Comparison of ENCODE assay signal across 9 mouse cellular contexts in genomic region chr10:58383761-58384160, GRCm38 (mm10).
DNase-seq lines count a peak whose midpoint lies in the region; ATAC-seq and TF ChIP-seq lines count a peak whose summit lies in the region.
"Had no signal": no experiment of that assay in that cellular context is flagged by ENCODE, and none has a peak within 500 bp of the region (broad histone marks: within the 10 kb centered on the region; RNA-seq: fewer than 3 reads in every experiment).

No protein-coding gene starts in this region.

- no peaks in the 10 kb centered on the region for H3K9me3 ChIP-seq in intestine, embryonic 14.5 days (ENCODE audit: control insufficient read depth, low read length)
- no peaks in the 10 kb centered on the region for H3K9me3 ChIP-seq in intestine, postnatal 0 days (ENCODE audit: control insufficient read depth)

- H3K4me2 ChIP-seq in intestine, embryonic 14.5 days (ENCODE audit: low read length): no peak overlapping the region
- no peak overlapping the region for H3K4me2 ChIP-seq in intestine, postnatal 0 days (replicated peaks; ENCODE audit: low read depth)

- peak overlapping the region; percentile 86 for H3K27ac ChIP-seq in intestine, embryonic 14.5 days (ENCODE audit: low read depth)
- no peak overlapping the region for H3K27ac ChIP-seq in intestine, postnatal 0 days (ENCODE audit: low read depth, low read length)
- peak overlapping the region; percentile 95 for H3K27ac ChIP-seq in cerebellum, adult 2 months (ENCODE audit: insufficient read depth, low read length)
- peak overlapping the region; percentile 62 for H3K27ac ChIP-seq in macrophage

- ATAC-seq in intestine, embryonic 14.5 days (replicated peaks; ENCODE audit: low FRiP score, low TSS enrichment, low read depth): no peak
- no peak for ATAC-seq in intestine, postnatal 0 days

- H3K4me1 ChIP-seq in intestine, embryonic 14.5 days (replicated peaks; ENCODE audit: control insufficient read depth, insufficient read depth, low read length): peaks cover 27% of the 10 kb centered on the region
- H3K4me1 ChIP-seq in intestine, postnatal 0 days (replicated peaks; ENCODE audit: control insufficient read depth, insufficient read depth, low read length): no peaks in the 10 kb centered on the region
- peaks cover 38% of the 10 kb centered on the region; the same call in 1 of the 2 replicates for H3K4me1 ChIP-seq in cerebellum, adult 2 months (ENCODE audit: control insufficient read depth, insufficient read depth, low read length)

- H3K9ac ChIP-seq in intestine, embryonic 14.5 days (ENCODE audit: low read length): no peak overlapping the region
- no peak overlapping the region for H3K9ac ChIP-seq in intestine, postnatal 0 days (ENCODE audit: low read depth, low read length)

- 57% methylated on average over 2 of the region's 2 CpGs for WGBS in intestine, embryonic 14.5 days
- WGBS in intestine, postnatal 0 days: 78% methylated on average over 2 of the region's 2 CpGs
- 8% methylated on average over 2 of the region's 2 CpGs for WGBS in cerebellum, adult 2 months
- 85% methylated on average over 2 of the region's 2 CpGs for WGBS in macrophage (ENCODE audit: missing documents)

- TF ChIP-seq POLR2A in cerebellum, adult 2 months (IDR thresholded peaks at IDR 0.05; ENCODE audit: borderline replicate concordance, insufficient read depth, low read length): no peak

- H3K27me3 ChIP-seq in intestine, embryonic 14.5 days (replicated peaks; ENCODE audit: control insufficient read depth, insufficient read depth, low read length): no peaks in the 10 kb centered on the region
- H3K27me3 ChIP-seq in intestine, postnatal 0 days (replicated peaks; ENCODE audit: control insufficient read depth, insufficient read depth, low read length): no peaks in the 10 kb centered on the region
- H3K27me3 ChIP-seq in cerebellum, adult 2 months (ENCODE audit: control insufficient read depth, insufficient read depth, low read length): no peaks in the 10 kb centered on the region
- H3K27me3 ChIP-seq: Patski had no signal

- no peaks in the 10 kb centered on the region for H3K36me3 ChIP-seq in intestine, embryonic 14.5 days (ENCODE audit: control insufficient read depth, insufficient read depth, low read length)
- no peaks in the 10 kb centered on the region for H3K36me3 ChIP-seq in intestine, postnatal 0 days (ENCODE audit: control insufficient read depth, insufficient read depth)
- no peaks in the 10 kb centered on the region for H3K36me3 ChIP-seq in macrophage (ENCODE audit: inconsistent target)

- peak; percentile 47 for DNase-seq in intestine, embryonic 14.5 days (ENCODE audit: low spot score)
- peak; percentile 90 for DNase-seq in brain, adult 2 months (ENCODE audit: low read depth, low spot score)
- peak; percentile 69 to 80 for DNase-seq in cerebellum, adult 2 months
- DNase-seq in layer of hippocampus, postnatal 10 days (ENCODE audit: low spot score in 2 of 2): no peak
- no peak for DNase-seq in kidney, postnatal 4 days
- DNase-seq: liver had no signal

- no peak for TF ChIP-seq CTCF in intestine, postnatal 0 days (IDR thresholded peaks at IDR 0.05; ENCODE audit: low read depth)
- TF ChIP-seq CTCF in cerebellum, adult 2 months (IDR thresholded peaks at IDR 0.05; ENCODE audit: borderline replicate concordance, insufficient read depth, low read depth, low read length): no peak

- H3K79me2 ChIP-seq in macrophage (ENCODE audit: inconsistent target): peaks cover 92% of the 10 kb centered on the region

- no peak overlapping the region for H3K4me3 ChIP-seq in intestine, embryonic 14.5 days (ENCODE audit: low read depth, low read length)
- H3K4me3 ChIP-seq in intestine, postnatal 0 days (ENCODE audit: low read depth, low read length): no peak overlapping the region
- no peak overlapping the region for H3K4me3 ChIP-seq in cerebellum, adult 2 months (replicated peaks; ENCODE audit: insufficient read depth, low read depth, low read length)
- H3K4me3 ChIP-seq in macrophage (ENCODE audit: inconsistent target): no peak overlapping the region

Comparison
In these comparisons a context has a peak if more than half of its experiments do, and no peak if none do; other contexts are left out.
1. DNase-seq: peak in intestine, embryonic 14.5 days (single experiment), brain, adult 2 months (single experiment) and cerebellum, adult 2 months (2 of 2); none in layer of hippocampus, postnatal 10 days (0 of 2) and kidney, postnatal 4 days (0 of 2).